Mouse (Mus musculus) large intestine, adult 2 months (tissue): ENCODE data around the gene Dclk2. TPM values are rescaled to one million over a fixed set of nuclear protein-coding genes. Genes with fewer than 3 reads are reported as not detected.

ENCODE experiments used
- DNase-seq: peaks from one replicate; pipeline ENCODE4 v3.0.0-alpha.2; 2012; ENCODE audit warnings: low read depth, low spot score
- WGBS: fragments of 180-500 bp; shearing (Covaris S2); methylation state at CpG from one replicate; pipeline ENCODE4 v1.1.7; 2018; 5-methylcytosine and 5-hydroxymethylcytosine counted together
- polyA plus RNA-seq: library from polyadenylated mRNA; depleted of rRNA; stranded (reverse); fragments of >200 nt; gene quantifications from 2 replicates; pipeline ENCODE4 v1.2.3, GENCODE M21; 2012

Gene Dclk2
- polyA plus RNA-seq, 1 experiment: 2.3 TPM

DNA sequence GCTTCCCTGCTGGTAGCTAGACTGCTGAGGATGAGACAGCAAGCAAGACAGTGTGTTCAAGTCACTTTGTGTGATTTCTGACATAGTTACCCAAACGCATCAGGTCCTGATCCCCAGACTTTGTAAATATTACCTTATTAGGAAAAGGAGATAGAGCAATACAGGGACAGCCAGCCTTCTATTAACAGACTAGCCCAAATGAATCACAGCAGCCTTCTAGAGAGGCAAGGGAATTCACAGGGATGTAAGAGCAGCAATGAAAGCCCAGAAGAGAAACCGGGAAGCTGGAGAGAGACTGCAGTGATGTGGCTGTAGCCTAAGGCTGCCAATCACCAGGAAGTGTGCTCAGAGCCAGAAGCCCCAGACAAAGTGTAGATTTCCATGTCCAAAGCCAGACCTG lies 111.0 kb downstream of the Dclk2 start:
- no peak for DNase-seq
- WGBS: 44% methylated on average over 2 of the region's 2 CpGs

- 76% methylated on average over 9 of the region's 9 CpGs for WGBS
- no peak for DNase-seq
These were observed 111.5 kb downstream of the Dclk2 start for GRCm38 (mm10) chr3:86809199-86809598.

DNA sequence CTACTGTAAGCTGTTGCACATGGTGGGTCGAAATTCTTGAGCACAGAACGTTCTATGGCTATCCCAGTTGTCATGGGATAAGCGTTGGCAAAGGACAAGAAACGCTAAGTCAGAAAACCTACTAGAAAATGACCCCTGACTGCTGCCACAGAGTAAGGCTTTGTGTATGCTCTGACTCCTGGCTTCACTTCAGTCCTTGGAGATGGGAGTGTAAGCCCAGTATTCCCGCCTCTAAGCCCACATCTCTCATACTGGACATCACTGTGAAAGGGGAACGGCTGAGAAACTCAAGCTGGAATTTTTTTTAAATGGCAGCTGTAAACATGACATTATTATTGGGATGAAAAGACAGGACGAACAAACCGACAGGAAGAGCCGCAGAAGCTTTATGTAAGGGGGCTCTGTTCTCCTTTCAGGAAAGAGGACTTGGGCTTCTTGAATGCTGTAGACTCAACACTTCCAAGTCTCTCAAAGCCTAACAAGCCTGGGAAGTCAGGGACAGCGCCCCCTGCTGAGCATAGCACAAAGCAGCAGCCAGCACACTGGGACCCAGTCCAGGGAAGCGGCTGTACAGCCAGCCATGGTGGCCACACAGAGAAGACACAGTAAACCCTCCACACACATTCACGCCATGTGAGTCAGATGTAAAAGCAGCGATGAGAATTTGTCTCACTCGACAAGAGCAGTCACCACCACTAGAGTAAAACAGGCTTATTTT lies 112.7 kb downstream of the Dclk2 start:
- DNase-seq: no peak
- WGBS: 71% methylated on average over 14 of the region's 14 CpGs

GRCm38 (mm10) chr3:86806834-86807233 lies 113.8 kb downstream of the Dclk2 start:
- no peak for DNase-seq
- WGBS: 90% methylated on average over 9 of the region's 9 CpGs

DNA sequence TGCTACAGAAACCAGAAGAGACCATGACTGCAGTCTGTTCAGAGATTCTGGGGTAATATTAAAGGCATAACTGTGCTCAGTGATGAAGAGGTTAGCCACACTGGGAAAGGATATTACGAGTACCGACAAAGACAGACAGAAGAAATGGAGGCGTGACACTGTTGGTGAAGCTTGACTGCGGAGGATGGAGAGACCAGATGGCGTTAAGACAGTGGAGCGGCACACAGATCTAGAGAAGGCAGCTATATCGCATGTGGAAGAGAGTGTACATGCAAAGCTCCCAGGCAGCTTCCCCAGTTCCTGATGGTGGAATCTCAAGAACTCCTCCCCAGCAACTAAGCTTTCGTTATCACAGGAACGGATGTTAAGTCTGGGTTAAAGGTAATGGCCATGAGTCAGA lies 116.4 kb downstream of the Dclk2 start:
- 87% methylated on average over 9 of the region's 9 CpGs for WGBS
- no peak for DNase-seq

GRCm38 (mm10) chr3:86802825-86803224 lies 117.8 kb downstream of the Dclk2 start:
- WGBS: 41% methylated on average over 8 of the region's 8 CpGs

DNA sequence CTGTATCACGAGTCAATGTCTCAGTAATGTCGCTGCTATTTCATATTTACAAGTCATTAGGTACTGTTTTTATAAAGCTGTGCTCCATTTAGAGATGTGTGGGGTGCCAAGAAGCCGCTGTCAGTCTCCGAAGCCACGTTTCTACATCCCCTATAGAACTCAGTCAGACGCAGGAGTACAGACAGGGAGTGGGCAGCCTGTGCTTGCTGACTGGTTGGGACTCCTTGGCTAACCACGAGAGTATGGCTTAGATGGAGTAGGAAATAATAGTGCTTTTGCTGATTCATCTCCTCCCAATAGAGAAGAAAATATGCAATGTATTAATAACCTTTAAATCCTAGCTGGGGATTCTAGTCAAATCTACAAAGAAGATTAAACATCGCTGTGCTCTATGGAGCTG lies 119.8 kb downstream of the Dclk2 start:
- DNase-seq: no peak
- WGBS: 80% methylated on average over 8 of the region's 8 CpGs

More at GRCm38 (mm10) chr3:86802825-86803224, 117.8 kb downstream of the Dclk2 start:
- DNase-seq: no peak

DNA sequence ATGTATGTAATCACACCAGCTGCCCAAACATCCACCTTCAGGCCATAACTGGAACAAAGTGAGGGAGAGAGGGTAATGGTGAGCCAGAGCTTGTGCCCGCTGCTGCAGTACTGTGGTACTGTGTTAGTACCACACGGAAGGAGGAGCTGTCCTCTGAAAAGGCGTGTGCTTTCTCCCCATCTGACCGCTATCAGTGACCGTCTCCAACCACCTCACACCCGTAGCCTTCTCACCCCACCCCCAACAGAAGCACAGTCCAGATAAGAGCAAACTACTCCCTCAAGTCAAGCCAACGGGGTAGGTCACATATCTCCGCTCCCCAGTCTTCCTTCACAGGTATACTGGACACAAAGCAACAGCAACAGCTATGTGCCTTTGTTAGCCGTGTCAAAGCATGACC lies 121.6 kb downstream of the Dclk2 start:
- 85% methylated on average over 9 of the region's 9 CpGs for WGBS
- DNase-seq: no peak

DNA sequence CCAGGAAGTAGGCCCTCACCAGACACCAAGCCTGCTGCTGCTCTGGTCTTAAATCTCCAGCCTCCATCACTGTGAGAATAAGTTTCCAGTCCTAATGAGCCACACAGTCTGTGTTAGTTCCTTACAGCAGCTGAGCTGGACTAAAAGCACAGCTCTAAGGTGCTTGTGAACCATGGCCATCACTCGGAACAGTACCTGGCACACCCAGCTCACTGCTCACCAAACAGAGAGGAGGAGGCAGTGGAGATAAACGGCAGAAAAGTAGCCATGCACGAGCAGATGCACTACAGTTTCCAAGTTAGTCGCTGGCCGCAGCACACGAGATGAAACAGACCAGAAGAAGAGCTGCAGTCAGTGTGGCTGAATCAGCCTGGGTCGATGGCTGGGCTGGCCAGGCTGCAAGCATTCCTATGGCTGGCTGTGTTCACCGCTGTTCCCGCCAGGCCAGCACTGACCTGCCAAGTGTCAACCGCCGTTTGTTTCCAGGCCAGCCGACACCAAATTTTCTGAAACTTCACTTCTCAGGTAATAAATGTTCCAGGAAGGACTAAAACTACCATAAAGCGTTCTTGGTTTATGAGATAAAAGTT lies 122.7 kb downstream of the Dclk2 start:
- 70% methylated on average over 13 of the region's 13 CpGs for WGBS
- DNase-seq: no peak

- WGBS: 48% methylated on average over 6 of the region's 6 CpGs
- DNase-seq: no peak
These were observed 123.9 kb downstream of the Dclk2 start for GRCm38 (mm10) chr3:86796716-86797115.

DNA sequence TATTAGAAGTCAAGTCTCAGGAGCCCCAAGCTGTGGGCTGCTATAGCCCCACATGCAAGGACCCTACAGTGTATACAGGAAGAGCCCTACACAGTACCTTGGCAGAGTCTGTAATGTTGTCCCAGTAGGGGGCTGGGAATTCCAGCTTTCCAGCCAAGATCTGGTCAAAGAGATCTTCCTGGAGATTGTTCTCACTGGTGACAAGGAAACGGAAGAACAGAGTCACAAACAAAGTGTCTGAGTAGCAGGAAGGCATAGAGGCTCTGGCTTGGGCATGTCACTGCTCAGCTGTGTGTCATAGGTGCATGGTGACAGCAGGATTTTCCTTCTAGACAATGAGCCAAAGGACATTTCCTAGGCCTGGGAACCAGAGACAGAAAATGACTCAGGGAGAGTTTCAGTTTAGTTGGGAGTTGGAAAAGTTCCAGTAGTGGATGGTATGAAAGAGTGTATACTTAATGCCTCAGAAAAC lies 126.9 kb downstream of the Dclk2 start:
- no peak for DNase-seq

DNA sequence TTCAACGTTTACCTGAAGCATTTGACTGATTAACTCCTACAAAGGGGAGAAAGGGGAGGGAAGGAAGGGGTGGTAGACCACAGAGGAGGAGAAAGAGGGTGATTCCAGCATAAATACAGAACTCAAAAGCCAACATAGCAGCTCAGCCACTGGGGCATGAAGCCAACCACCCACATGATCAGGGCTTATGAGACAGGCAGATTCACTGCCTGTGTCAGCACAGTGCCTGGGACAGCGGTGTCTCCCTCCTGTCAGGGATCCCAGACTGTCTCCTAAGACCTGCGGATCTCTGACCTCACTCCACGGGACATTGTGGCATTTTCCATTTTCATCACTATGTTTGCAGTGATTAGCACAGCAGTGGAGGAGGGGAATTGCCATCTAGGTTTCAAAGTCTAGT lies 127.4 kb downstream of the Dclk2 start:
- WGBS: 60% methylated on average over 4 of the region's 4 CpGs
- no peak for DNase-seq

More for the DNA sequence above, 126.9 kb downstream of the Dclk2 start:
- WGBS: 26% methylated on average over 1 of the region's 1 CpGs

GRCm38 (mm10) chr3:86789752-86790151 lies 130.9 kb downstream of the Dclk2 start:
- 82% methylated on average over 5 of the region's 5 CpGs for WGBS
- no peak for DNase-seq

- WGBS: 27% methylated on average over 6 of the region's 6 CpGs
These were observed 131.9 kb downstream of the Dclk2 start for GRCm38 (mm10) chr3:86788711-86789110.

GRCm38 (mm10) chr3:86787423-86788123 lies 133.1 kb downstream of the Dclk2 start:
- no peak for DNase-seq
- 77% methylated on average over 10 of the region's 10 CpGs for WGBS

More at GRCm38 (mm10) chr3:86788711-86789110, 131.9 kb downstream of the Dclk2 start:
- no peak for DNase-seq

DNA sequence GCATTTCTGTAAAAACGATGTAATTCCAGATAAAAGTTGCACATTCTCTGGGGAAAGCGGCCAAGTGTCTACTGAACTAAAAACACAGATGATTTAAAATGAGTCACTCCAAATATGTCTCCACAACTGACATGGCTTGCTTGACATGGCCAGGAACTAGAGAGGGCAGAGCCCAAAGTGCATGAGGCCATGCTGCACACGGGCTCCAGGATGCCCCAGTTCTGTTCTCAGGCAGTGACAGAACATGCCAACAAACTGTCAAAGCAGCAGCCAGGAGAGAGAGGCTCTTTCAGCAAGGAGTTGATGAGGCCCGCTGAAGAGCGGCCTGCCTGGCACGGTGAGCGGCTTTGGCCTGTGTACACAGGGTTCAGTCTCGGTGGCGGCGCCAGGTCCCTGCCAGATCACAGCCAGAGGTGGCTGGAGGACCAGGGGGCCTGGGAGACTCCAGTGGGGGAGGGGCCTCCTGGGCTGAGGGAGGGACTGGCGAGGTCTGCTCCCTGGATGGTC lies 133.8 kb downstream of the Dclk2 start:
- 59% methylated on average over 11 of the region's 11 CpGs for WGBS
- DNase-seq: no peak

DNA sequence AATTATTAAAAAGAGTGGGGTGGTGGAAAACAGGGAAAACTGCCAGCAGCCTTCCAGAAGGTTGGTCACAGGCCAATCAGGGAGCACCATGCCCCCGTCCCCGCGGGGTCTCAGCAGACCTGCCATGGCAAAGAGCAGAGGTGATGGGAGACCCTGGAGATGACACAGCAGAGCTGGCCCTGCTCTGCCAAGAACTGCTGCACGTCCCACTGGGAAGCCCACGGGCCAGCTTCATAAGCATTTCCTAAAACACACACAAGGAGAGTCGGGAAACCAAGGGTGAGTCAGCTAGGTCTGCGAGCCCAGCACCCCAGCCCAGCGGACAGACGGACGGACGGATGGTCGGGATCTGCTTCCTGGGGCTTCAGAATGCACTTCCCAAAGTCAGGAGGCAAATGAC lies 134.4 kb downstream of the Dclk2 start:
- no peak for DNase-seq
- 74% methylated on average over 12 of the region's 12 CpGs for whole genome bisulfite sequencing

DNA sequence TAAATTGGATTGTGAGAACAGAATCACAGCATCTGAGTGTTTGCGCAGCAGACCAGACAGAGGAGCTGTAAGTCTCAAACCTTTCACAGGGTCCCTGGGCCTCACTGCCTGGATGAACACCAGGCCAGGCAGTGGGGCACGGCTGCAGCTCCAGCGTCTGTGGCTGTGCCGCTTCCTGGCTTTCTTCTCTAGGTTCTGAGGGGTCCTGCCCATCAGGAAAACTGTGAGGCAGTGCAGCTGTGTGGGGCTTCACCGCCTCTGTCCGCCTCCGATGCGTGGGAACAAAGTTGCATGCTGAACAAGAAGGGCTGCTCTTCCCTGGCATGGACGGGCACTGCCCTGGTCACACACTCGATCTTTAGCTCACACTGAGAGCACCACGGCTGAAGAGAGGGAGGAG lies 135.7 kb downstream of the Dclk2 start:
- WGBS: 73% methylated on average over 11 of the region's 11 CpGs
- DNase-seq: no peak

DNA sequence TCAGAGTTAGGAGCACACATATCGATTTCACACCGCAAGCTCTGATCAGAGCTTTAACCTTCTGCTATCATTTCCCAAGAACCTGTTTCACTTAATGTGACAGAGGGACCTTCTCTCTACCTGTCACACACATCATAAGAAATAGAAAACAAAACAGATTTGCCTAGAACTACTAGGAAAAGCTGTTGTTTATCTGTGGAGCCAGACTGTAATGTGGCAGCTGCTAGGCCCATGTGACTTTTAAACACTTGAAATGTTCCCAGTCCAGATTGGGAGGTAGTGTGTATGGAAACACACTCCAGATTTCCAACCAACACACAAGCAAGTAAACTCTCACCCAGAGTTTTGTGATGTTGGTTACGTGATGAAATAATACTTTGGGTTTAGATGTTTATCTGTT lies 136.6 kb downstream of the Dclk2 start:
- 84% methylated on average over 3 of the region's 3 CpGs for WGBS
- DNase-seq: no peak

- WGBS: 76% methylated on average over 4 of the region's 4 CpGs
- no peak for DNase-seq
These were observed 140.9 kb downstream of the Dclk2 start for GRCm38 (mm10) chr3:86779704-86780103.

- WGBS: 83% methylated on average over 6 of the region's 6 CpGs
- no peak for DNase-seq
These were observed 145.2 kb downstream of the Dclk2 start for GRCm38 (mm10) chr3:86775444-86775828.
